Mouse (Mus musculus) heart, embryonic 15.5 days (tissue): ENCODE results near the gene Ccl17. TPM values are rescaled to one million over a fixed set of nuclear protein-coding genes. Genes with fewer than 3 reads are reported as not detected.
A peak's percentile ranks its signal among the peaks of the same experiment; 100 is the strongest.

Experiments used
- ATAC-seq: fragments of 200-750 bp; cut with Nextera tagmentation; replicated peaks from 2 replicates; pipeline ENCODE4 v1.8.0; 2017; ENCODE audit warnings: low read depth, moderate TSS enrichment; ENCODE audit not compliant: insufficient number of reproducible peaks, insufficient read depth, low FRiP score
- H3K27ac ChIP-seq: fragments of 300-500 bp; sonication (generic); 2 replicates; pipeline ENCODE4 v1.5.1; 2015; ENCODE audit warnings: mild to moderate bottlenecking, inconsistent platforms
- H3K27me3 ChIP-seq: fragments of 300-500 bp; sonication (generic); 2 replicates; pipeline ENCODE4 v1.6.1; 2015; ENCODE audit warnings: inconsistent platforms
- H3K36me3 ChIP-seq: fragments of 300-500 bp; sonication (generic); 2 replicates; pipeline ENCODE4 v1.6.1; 2015; ENCODE audit warnings: mild to moderate bottlenecking, inconsistent platforms
- H3K4me1 ChIP-seq: fragments of 300-500 bp; sonication (generic); replicated peaks from 2 replicates; pipeline ENCODE4 v1.6.1; 2015; ENCODE audit warnings: inconsistent platforms
- H3K4me2 ChIP-seq: fragments of 300-500 bp; sonication (generic); 2 replicates; pipeline ENCODE4 v1.6.1; 2015; ENCODE audit warnings: inconsistent platforms, mild to moderate bottlenecking, moderate library complexity
- H3K4me3 ChIP-seq: fragments of 300-500 bp; sonication (generic); 2 replicates; pipeline ENCODE4 v1.5.1; 2015; ENCODE audit warnings: mild to moderate bottlenecking, inconsistent platforms
- H3K9ac ChIP-seq: fragments of 300-500 bp; sonication (generic); 2 replicates; pipeline ENCODE4 v1.6.1; 2015; ENCODE audit warnings: mild to moderate bottlenecking, inconsistent platforms
- H3K9me3 ChIP-seq: fragments of 300-500 bp; sonication (generic); replicated peaks from 2 replicates; pipeline ENCODE4 v1.6.1; 2016; ENCODE audit warnings: inconsistent platforms
- WGBS: fragments of 180-500 bp; shearing (Covaris S2); methylation state at CpG from one replicate; pipeline ENCODE4 v1.1.7; 2015; ENCODE audit warnings: mixed read lengths; 5-methylcytosine and 5-hydroxymethylcytosine counted together
- polyA plus RNA-seq: library from polyadenylated mRNA; unstranded; fragments of >200 nt; fragmentation: Nextera tagmentation; extraction: Ambion mirVana; gene quantifications from 2 replicates; pipeline ENCODE4 v1.2.1, GENCODE M21; 2015

Ccl17 gene
- polyA plus RNA-seq, 1 experiment from 2014 or later, result 0.26 TPM

- Histone ChIP-seq H3K4me3 (no peak overlapping the region), H3K36me3 (no peaks in the 10 kb centered on the region), H3K4me2 (no peak overlapping the region), H3K27me3 (no peaks in the 10 kb centered on the region), H3K9me3 (no peaks in the 10 kb centered on the region), H3K27ac (no peak overlapping the region), H3K9ac (no peak overlapping the region), H3K4me1 (peaks cover 46% of the 10 kb centered on the region)
- 88% methylated on average over 16 of the region's 16 CpGs for WGBS
- ATAC-seq, result no peak
These were observed 30.5 kb upstream of the Ccl17 start for GRCm38 (mm10) chr8:94779534-94780294.

DNA sequence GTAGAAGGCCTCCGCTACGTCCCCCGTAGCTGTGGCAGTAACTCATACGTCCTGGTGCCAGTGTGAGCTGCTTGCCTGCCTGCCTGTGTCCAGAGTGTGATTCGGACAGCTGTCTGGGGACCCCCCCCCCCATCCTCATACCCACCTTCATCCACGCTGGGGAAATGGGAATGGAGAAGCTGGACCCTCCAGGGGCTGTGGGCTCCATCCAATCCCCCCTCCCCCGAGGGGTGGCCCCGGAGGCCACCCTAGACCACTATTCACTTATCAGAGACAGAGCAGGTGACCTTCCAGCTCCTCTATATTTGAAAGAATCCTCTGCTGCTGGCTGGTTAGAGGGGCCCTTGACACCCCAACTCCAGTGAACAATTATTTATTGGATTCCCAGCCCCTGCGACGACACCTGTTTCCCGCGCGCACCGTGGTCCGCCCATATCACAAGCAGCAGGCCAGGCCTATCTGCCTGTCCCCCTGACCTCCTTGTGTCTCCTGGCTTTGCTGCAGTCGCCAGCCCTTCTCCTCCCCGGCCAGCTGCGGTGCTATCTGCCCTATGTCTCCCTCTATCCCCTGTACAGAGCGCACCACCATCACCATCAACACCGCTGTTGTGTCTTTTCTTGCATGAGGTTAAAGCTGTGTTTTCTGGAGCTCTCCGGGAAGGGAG, 29.6 kb upstream of the Ccl17 start:
- Histone ChIP-seq H3K9ac (no peak overlapping the region), H3K27me3 (no peaks in the 10 kb centered on the region), H3K4me2 (no peak overlapping the region), H3K27ac (no peak overlapping the region), H3K36me3 (no peaks in the 10 kb centered on the region), H3K4me3 (no peak overlapping the region), H3K4me1 (peaks cover 51% of the 10 kb centered on the region), H3K9me3 (no peaks in the 10 kb centered on the region)
- 72% methylated on average over 21 of the region's 21 CpGs for WGBS
- no peak for ATAC-seq

DNA sequence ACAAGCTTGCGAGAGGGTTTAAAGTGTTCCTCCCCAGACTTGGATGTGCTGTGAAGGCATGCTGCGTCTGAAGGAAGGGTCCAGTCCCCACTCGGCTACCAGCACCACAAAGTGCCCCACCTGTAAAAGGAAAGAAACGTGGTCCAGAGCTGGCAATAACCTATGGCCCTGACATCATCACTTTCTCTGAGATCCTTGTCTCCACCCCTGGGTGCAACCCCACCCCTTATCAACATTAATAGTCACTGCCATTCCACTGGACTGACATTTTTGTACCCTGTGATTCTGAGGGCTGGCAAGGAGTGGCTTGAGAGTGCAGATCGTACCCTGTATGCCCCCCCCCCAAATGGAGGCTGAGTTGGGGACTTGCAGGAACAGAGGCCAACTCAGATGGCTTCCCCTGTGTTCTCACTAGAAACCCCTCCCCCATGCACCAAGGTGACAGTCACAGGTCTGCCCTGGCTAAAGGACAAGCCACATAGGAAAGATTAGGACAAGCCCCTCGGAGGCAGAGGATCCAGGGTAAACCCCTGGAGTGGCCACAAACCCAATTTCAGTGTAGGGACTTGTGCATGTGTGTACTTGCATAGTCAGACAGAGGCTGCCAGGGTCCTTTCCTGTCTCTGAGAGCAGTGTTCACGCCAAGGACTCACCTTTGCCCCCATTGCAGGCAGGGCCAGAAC, 29.0 kb upstream of the Ccl17 start:
- WGBS, result 56% methylated on average over 7 of the region's 7 CpGs
- H3K4me2 ChIP-seq, result peak overlapping the region; percentile 39; the same call in 1 of the 2 replicates

GRCm38 (mm10) chr8:94781838-94782235, 28.4 kb upstream of the Ccl17 start:
- no peak overlapping the region for H3K4me3 ChIP-seq
- no peak overlapping the region for H3K9ac ChIP-seq
- 13% methylated on average over 11 of the region's 11 CpGs for WGBS
- H3K9me3 ChIP-seq, result no peaks in the 10 kb centered on the region
- 0 out of 2 replicates have a peak, but pooled peaks have one; percentile 3 for ATAC-seq
- H3K4me2 ChIP-seq, result peak overlapping the region; percentile 39; the same call in 1 of the 2 replicates
- H3K4me1 ChIP-seq, result peaks cover 51% of the 10 kb centered on the region
- H3K27me3 ChIP-seq, result no peaks in the 10 kb centered on the region
- no peak overlapping the region for H3K27ac ChIP-seq
- no peaks in the 10 kb centered on the region for H3K36me3 ChIP-seq

More for the DNA sequence above, 29.0 kb upstream of the Ccl17 start:
- Histone ChIP-seq H3K4me3 (no peak overlapping the region), H3K27me3 (no peaks in the 10 kb centered on the region), H3K27ac (no peak overlapping the region), H3K9me3 (no peaks in the 10 kb centered on the region), H3K4me1 (peaks cover 51% of the 10 kb centered on the region), H3K36me3 (no peaks in the 10 kb centered on the region), H3K9ac (no peak overlapping the region)
- no peak for ATAC-seq

GRCm38 (mm10) chr8:94783890-94784289, 26.4 kb upstream of the Ccl17 start:
- Histone ChIP-seq H3K4me1 (peaks cover 44% of the 10 kb centered on the region), H3K4me3 (no peak overlapping the region), H3K4me2 (no peak overlapping the region), H3K36me3 (no peaks in the 10 kb centered on the region), H3K9me3 (no peaks in the 10 kb centered on the region), H3K27ac (peak overlapping the region; percentile 4; the same call in 1 of the 2 replicates), H3K27me3 (no peaks in the 10 kb centered on the region), H3K9ac (no peak overlapping the region)
- WGBS, result 54% methylated on average over 4 of the region's 4 CpGs
- no peak for ATAC-seq

GRCm38 (mm10) chr8:94785247-94785985, 24.8 kb upstream of the Ccl17 start:
- H3K4me2 ChIP-seq, result no peak overlapping the region
- H3K4me1 ChIP-seq, result peaks cover 36% of the 10 kb centered on the region
- H3K27ac ChIP-seq, result peak overlapping the region; percentile 22; the same call in 1 of the 2 replicates
- no peaks in the 10 kb centered on the region; the same call in 1 of the 2 replicates for H3K27me3 ChIP-seq
- WGBS, result 49% methylated on average over 12 of the region's 12 CpGs
- no peak for ATAC-seq
- H3K9ac ChIP-seq, result no peak overlapping the region
- no peaks in the 10 kb centered on the region for H3K9me3 ChIP-seq
- H3K36me3 ChIP-seq, result no peaks in the 10 kb centered on the region
- H3K4me3 ChIP-seq, result no peak overlapping the region

DNA sequence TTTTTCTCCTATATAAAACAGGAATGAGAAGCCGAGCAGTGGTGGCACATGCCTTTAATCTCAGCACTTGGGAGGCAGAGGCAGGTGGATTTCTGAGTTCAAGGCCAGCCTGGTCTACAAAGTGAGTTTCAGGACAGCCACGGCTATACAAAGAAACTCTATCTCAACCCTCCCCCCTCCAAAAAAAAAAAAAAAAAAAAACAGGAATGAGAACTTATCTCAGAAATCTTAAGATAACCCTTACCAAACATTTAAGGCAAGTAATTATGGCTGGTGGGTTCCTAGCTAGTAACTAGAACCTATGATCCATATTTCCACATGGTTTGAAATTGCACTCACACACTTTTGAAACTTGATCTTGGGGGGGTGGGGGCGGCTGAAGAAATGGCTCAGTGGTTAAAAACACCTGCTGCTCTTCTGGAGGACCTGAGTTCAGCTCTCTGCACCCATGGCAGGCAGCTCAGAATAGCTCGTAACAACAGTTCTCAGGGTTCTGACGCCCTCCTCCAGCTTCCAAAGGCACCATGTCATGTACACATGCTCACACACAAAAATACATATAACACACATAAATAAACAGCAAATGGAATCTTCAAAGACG, 24.2 kb upstream of the Ccl17 start:
- ATAC-seq, result no peak
- Histone ChIP-seq H3K4me1 (peaks cover 31% of the 10 kb centered on the region), H3K4me3 (no peak overlapping the region), H3K27ac (no peak overlapping the region), H3K9me3 (no peaks in the 10 kb centered on the region), H3K36me3 (no peaks in the 10 kb centered on the region), H3K27me3 (no peaks in the 10 kb centered on the region; the same call in 1 of the 2 replicates), H3K9ac (no peak overlapping the region), H3K4me2 (no peak overlapping the region)
- WGBS, result 68% methylated on average over 6 of the region's 6 CpGs

GRCm38 (mm10) chr8:94787524-94788501, 22.4 kb upstream of the Ccl17 start:
- Histone ChIP-seq H3K4me2 (no peak overlapping the region), H3K9ac (no peak overlapping the region), H3K36me3 (no peaks in the 10 kb centered on the region), H3K4me3 (no peak overlapping the region), H3K27ac (no peak overlapping the region), H3K4me1 (peaks cover 19% of the 10 kb centered on the region), H3K27me3 (no peaks in the 10 kb centered on the region; the same call in 1 of the 2 replicates), H3K9me3 (no peaks in the 10 kb centered on the region)
- ATAC-seq, result 0 out of 2 replicates have a peak, but pooled peaks have one; percentile 14
- WGBS, result 57% methylated on average over 15 of the region's 15 CpGs

DNA sequence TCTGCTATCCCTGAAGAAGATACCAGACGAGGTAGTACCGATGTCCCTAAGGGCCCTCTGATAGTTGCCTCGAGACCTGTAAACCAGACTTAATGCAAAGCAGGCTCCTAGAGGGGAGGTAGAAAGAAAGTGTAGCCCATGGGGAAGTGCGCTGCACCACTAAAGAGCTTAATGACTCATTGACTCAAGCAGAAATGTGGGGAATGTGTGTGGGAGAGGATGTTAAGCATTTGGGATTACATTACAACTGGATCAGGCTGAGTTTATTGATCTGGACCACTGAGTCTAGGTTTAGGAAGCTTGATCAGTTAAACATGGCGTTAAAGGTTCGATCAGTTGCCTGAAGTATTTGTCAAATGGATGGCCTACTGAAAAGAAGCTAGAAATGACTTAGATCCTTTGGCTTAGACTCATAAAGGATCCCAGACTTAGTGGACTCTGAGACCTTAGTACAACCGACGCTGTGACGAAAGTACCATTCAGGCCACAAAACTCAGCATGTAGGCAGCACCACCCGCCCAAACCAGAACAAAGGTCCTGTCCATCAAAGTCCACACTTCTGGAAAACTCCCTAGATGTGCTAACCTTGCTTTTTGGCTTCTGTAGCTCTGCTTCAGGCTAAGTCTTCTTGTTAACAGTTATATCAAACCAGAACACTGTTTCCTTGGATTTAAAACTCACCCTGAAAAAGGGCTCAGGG, 20.8 kb upstream of the Ccl17 start:
- 79% methylated on average over 10 of the region's 10 CpGs for WGBS
- ATAC-seq, result no peak

More for the DNA sequence above, 20.8 kb upstream of the Ccl17 start:
- no peak overlapping the region for H3K9ac ChIP-seq
- peaks cover 15% of the 10 kb centered on the region for H3K4me1 ChIP-seq
- no peaks in the 10 kb centered on the region; the same call in 1 of the 2 replicates for H3K27me3 ChIP-seq
- H3K9me3 ChIP-seq, result no peaks in the 10 kb centered on the region
- no peak overlapping the region for H3K4me2 ChIP-seq
- H3K4me3 ChIP-seq, result no peak overlapping the region
- no peak overlapping the region for H3K27ac ChIP-seq
- no peaks in the 10 kb centered on the region for H3K36me3 ChIP-seq
